Mouse (Mus musculus): ENCODE results near the gene Ech1.

The Ech1 gene

DNA sequence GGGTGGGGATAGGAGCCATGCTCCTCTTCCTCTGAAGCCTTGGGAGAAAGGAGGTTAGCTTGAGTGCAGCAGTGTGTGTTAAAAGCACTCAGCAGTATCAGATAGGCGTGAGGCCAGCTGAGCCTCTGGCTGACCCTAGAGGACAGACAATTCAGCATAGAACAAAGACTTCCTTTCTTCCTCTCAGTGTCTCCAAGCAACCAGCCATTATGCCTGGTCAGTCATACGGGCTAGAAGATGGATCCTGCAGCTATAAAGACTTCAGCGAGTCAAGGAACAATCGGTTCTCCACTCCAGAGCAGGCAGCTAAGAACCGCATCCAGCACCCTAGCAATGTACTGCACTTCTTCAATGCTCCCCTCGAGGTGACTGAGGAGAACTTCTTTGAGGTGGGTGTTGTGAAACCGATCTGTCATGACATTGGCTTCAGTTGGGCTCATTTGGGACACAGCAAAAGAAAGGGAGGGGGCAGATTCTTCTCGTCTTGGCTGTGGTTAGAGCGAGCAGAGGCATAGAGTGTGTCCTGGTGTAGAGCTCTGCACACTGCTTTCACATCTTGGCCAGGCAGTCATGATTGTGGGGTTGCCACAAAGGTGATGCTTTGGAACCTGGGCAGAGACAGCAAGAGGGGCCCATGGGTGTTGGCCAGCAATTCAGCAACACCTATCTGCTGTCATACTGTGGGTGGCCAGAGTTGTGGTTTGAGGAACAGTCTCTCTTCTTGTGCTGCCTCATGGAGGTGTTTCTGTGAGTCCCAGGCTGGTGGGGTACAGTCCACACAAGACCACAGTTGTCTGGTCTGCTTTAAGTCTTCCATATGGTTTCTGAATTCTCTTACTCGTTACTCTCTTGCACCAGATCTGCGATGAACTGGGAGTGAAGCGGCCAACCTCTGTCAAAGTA is 4.4 kb upstream of the Ech1 start:
- peak; percentile 67 for DNase-seq

DNA sequence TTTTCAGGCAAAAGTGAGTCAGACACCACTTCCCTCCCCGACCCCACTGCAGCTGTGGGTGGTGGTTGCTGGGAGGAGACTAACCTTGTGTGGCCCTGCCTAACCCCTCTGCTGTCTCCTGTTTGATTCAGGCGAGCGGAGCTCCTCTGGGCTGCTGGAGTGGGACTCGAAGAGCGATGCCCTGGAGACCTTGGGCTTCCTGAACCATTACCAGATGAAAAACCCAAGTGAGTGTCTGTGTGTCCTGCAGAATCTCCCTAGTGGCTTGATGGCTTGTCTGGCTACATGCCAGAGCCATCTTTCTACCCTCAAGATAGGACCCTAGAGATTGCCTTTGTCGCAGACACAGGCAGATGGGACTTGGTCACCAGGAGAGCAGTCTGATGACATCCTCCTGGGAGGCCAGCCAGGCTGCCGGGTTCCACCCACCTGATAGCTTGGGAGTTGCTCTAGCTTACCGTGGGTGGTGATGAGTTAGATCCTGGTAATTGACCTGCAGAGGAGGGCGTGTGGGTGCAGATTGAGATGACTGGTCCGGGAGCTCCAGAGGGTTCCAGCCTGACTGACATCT is 3.7 kb upstream of the Ech1 start:
- no peak for DNase-seq

DNA sequence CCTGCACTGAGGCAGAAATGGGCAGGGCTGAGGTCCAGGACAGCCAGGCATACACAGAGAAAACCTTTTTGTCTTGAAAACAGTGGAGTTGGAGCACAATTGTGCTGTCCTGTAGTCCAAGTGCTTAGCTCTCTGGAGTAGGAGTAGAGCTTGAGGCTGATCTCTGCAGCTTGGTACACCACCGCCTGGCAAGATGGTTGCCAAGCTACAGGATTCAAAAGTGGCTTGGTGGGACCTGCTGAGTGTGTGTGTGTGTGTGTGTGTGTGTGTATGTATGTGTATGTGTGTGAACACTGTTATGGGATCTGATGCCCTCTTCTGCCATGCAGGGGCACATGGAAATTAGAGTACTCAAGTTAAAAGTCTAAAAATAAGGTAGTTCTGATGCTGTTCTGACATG is 2.5 kb upstream of the Ech1 start:
- DNase-seq, result no peak

DNA sequence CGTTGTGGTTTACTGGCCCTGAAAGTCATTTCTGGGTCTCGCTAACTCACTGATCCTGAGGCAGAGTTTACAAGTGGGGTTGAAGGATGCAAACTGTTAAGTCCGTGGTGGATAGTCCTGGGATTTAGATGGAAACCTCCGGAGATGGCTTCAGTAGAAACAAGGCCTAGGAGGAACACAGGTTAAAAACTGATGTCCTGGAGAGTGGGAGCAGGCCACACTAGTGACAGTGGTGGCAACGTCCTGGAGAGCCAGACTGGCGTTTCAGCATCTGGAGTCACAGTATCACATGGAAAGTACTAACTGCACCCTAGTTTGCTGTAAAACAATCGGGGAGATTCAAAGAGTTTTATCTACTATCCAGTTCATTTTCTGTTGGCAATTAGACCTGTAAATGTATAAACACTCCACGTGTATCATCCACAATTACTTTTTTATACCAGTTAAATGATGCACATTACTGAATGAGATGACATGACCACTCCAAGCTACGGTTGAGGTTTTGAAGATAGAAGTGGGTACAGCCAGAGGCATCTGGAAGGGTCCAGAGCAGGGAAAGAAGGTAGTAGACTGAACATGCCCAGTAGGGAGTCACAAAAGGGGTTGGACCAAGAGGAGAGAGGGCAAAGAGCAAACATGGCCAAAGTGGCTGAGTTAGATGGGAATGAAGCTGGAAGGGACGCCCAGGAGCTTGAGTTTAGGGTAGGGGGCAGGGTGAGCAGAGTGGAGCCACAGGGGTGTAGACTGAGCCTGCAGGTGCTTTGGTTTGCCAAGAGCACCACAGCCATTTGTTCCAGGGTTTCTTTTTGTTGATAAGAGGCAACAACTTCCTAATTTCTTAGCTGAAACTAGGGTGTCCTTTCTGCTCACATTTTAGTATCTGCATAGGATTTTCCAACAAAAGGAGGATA is 1.8 kb upstream of the Ech1 start:
- DNase-seq, result no peak

DNA sequence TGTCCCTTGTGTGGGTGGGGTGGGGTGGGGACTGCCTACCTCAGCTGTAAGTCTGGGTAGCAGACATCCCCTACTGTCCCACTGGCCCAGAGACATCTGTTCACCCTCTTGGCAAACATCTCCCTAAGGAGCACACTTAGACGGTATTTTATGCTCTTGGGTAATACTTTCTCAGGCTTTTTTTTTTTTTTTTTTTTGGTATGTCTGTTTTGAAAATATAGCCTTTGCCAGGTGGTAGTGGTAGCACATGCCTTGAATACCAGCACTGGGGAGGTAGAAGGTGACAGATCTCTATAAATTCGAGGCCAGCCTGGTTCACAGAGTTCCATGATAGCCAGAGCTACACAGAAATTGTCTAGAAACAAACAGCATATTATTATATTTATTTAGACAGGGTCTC is 1.1 kb upstream of the Ech1 start:
- DNase-seq, result no peak

GRCm38 (mm10) chr7:28825686-28826401 is 827 bp downstream of the Ech1 start:
- no peak for DNase-seq

GRCm38 (mm10) chr7:28826402-28826772 is 1.4 kb downstream of the Ech1 start:
- DNase-seq, result no peak

DNA sequence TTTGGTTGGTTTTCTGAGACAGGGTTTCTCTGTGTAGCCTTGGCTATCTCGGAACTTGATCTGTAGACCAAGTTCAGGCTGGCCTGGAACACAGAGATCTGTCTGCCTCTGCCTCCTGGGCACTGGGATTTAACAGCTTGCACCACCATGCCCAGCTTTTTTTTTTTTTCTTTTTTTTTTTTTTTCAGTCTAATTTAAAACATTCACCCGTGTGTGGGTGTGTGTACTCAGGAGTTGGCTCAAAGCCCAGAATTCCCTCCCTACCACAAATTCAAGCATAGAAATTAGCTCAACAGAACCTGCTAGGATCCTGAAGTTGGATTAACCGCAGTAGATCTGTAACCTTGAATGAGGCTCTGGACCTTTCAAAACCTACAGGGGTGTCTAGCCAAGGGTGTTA is 2.3 kb downstream of the Ech1 start:
- DNase-seq, result no peak

- no peak for DNase-seq
Observed at GRCm38 (mm10) chr7:28829821-28830220, 4.8 kb downstream of the Ech1 start.

GRCm38 (mm10) chr7:28830981-28831380 is 6.0 kb downstream of the Ech1 start:
- no peak for DNase-seq

- DNase-seq, result no peak
Observed at GRCm38 (mm10) chr7:28831411-28832125, 6.6 kb downstream of the Ech1 start.

GRCm38 (mm10) chr7:28832137-28832536 is 7.1 kb downstream of the Ech1 start:
- DNase-seq, result no peak

DNA sequence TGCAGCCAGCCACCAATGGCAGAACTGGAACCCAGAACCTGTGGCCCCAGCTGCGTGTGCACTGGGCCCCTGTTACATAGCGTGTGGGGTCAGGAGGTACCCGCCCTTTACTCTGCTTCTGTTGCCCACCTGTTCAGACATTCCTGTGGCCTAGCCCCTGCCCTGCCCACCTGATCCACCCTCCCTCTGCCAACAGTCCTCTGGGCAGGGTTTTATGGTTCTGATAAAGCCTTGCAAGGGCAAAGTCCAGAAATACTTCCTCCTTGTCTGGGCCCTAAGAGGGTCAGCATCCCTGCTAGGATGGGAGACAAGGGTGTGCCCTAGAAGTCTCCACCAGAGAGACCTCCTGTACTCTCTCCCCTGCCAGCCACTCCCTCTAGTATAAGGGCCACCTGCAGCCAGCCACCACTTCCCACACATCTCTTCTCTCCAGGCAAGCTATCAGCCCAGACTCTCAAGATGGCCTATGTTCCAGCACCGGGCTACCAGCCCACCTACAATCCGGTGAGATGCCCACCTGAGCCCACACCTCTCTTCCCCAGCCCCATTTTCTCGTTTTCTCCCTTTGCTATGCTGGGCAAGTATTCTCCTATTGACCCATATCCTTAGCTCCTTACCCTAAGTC is 8.8 kb downstream of the Ech1 start, which contains the start of gene Lgals4:
Gene Lgals4 (plus strand): TSS at position 132 of the 625 bp plus-strand sequence.
- no peak for DNase-seq

DNA sequence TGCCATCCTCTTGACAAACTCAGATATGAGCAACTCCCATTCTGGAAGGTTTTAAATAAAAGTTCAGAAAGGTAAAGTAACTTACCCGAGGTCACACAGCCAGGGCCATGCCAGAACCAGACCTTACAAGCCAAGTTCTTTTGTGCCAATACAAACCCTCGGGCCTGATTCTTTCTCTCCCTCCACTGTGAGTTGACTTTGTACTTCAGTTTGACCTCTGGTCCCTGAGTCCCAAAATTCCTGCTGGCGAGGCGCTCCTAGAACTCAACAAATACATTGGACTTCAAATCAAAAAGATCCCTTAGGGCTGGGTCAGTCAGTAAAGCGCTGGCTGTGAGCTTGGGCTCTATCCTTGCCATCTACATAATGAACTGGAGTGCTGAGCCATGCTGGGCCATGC is 11.9 kb downstream of the Ech1 start:
- no peak for DNase-seq

DNA sequence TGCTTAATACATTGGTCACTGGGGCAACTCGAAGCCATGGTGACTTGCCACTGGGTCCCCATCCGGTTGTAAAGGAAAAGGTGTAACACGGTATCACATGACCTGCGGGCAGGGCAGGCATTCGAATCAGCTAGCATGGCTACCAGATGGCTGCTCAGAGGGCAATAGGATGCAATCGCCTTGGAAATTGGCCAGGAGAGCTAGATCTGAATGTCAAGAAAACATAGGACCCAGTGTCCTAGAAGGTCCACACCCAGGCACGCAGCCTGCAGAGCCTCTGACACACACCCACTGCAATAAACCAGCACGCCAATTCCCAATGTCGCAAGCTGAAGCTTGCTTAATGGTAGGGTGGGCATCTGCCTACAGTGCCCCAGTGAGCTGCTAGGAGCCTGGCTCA is 13.3 kb downstream of the Ech1 start:
- no peak for DNase-seq

DNA sequence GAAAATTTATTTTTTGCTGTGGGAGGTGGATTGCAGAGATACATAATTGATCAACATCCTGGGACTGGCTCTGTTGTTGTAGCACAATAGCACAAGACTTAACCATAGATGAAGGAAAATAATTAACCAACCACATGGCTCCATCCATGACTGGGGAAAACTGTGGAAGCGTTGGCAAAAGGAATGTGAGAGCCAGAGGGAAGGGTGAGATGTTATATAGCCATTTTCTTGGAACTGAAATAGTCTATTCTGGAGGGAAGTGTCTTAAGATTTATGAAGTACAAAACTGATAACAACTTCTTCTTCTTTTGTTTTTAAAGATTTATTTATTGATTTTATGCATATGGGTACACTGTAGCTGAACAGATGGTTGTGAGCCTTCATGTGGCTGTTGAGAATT is 22.3 kb downstream of the Ech1 start:
- no peak for DNase-seq

DNA sequence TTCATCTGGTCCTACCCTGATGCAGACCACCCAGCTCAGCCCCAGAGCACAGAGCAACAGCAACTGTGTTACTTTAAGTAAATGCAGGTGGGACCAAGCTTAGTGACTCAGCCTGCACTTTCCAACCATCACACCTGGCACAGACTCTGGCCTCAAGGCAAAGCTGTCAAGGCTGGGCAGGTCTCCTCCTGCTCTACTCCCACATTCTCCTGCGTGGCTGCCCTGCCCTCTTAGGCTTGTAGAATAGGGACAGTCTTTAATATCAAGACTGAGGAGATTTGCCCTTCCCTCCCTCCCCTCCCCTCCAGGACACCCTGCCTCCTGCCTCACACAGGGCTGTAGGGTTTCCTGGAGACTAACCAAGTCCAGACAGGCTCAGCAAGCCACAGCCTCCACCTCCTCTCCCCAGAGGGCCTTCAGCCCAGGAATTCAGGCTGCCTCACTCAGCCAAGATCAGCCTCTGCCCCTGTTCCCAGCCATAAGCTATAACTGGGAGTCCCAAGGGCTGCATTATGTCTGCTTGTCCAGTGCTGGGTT is 24.8 kb downstream of the Ech1 start:
- DNase-seq, result peak; percentile 25

GRCm38 (mm10) chr7:28850642-28851041 is 25.6 kb downstream of the Ech1 start:
- no peak for DNase-seq

DNA sequence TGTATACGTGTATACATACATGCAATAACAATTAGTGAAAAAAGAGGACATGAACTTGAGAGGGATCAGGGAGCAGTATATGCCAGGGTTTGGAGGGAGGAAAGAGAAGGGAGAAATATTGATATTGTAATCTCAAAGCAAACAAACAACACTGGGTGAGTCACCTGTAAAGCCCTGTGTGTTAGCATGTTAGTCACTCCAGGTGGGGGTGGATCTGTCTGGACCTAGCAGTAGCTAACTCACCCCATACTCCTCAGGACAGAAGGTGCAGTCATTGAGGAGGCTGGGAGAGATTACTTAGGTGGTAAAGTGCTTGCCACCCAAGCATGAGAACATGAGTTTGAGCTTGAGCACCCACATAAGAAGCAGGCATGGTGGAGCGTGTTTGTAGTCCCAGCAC is 34.9 kb downstream of the Ech1 start:
- no peak for DNase-seq

GRCm38 (mm10) chr7:28860898-28861297 is 35.9 kb downstream of the Ech1 start:
- DNase-seq, result no peak

- no peak for DNase-seq
Observed at GRCm38 (mm10) chr7:28862817-28863499, 37.9 kb downstream of the Ech1 start.

Measured in embryo, embryonic 11 days (tissue).